Mouse (Mus musculus) left cerebral cortex, adult 2 months (tissue): ENCODE results near the gene Timp4. TPM values are rescaled to one million over a fixed set of nuclear protein-coding genes. Genes with fewer than 3 reads are reported as not detected.
"Not testable (repeated sequence)": the region's sequence is repeated elsewhere in the genome, so short reads cannot be mapped to it uniquely, and the experiment has no call there.

Source experiments
- DNase-seq, 2 experiments: peaks; one replicate each; pipeline ENCODE4 v3.0.0; 2021 to 2022; ENCODE audit warnings: low spot score in 2 of 2, mixed read lengths in 1 of 2; ENCODE audit errors: extremely low spot score in 1 of 2
- H3K27ac ChIP-seq: fragments of 200-600 bp; 2 replicates; pipeline ENCODE4 v1.8.1; 2022
- H3K4me3 ChIP-seq: fragments of 200-600 bp; 2 replicates; pipeline ENCODE4 v1.8.1; 2022
- CTCF ChIP-seq: fragments of 200-600 bp; IDR thresholded peaks from 2 replicates; pipeline ENCODE4 v1.8.1; 2022; ENCODE audit warnings: antibody characterized with exemption, mild to moderate bottlenecking, moderate library complexity
- intact Hi-C: fragments of 180-260 bp; cut with DNase I; formaldehyde crosslinking; loops from one replicate; pipeline ENCODE4 v1.15.1; 2025
- total RNA-seq, 2 experiments: library from RNA; stranded (reverse); gene quantifications; 2 replicates each; pipeline ENCODE4 v1.2.3; 2021

Gene Timp4
- total RNA-seq, 2 experiments from 2014 or later = 13.7 to 18.9 TPM

- intact Hi-C loops = no loop called here
- H3K27ac ChIP-seq = no peak overlapping the region
- DNase-seq = no peak
- H3K4me3 ChIP-seq = no peak overlapping the region
- TF ChIP-seq CTCF = no peak
Observed at GRCm38 (mm10) chr6:115245500-115246058, 6.4 kb downstream of the Timp4 start.

- no peak overlapping the region for H3K4me3 ChIP-seq
- TF ChIP-seq CTCF = no peak
- intact Hi-C loops = no loop called here
- H3K27ac ChIP-seq = no peak overlapping the region
- DNase-seq = no peak
Observed at GRCm38 (mm10) chr6:115244222-115244621, 7.8 kb downstream of the Timp4 start.

GRCm38 (mm10) chr6:115241939-115242338 is 10.1 kb downstream of the Timp4 start:
- intact Hi-C loops = no loop called here
- Histone ChIP-seq H3K4me3 (no peak overlapping the region), H3K27ac (no peak overlapping the region)
- DNase-seq = no peak
- no peak for TF ChIP-seq CTCF

GRCm38 (mm10) chr6:115241131-115241699 is 10.8 kb downstream of the Timp4 start:
- no peak for TF ChIP-seq CTCF
- intact Hi-C loops = no loop called here
- peak in 1 of 2 experiments; percentile 8 for DNase-seq
- Histone ChIP-seq H3K4me3 (no peak overlapping the region), H3K27ac (no peak overlapping the region)

DNA sequence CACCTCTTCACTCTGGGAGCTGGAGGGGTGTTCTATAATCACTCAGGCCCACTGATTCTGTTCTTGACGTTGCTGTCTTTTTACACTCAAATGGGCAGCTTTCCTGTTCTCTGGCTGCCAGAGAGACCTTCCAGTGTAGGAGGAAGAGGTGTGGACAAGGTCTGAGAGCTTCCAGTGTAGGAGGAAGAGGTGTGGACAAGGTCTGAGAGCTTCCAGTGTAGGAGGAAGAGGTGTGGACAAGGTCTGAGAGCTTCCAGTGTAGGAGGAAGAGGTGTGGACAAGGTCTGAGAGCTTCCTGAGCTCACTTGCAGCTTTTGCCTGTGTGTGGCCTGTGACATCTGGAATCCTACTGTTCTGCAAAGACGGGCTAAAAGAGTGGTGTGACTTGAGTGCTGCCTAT is 11.6 kb downstream of the Timp4 start:
- DNase-seq, H3K4me3 ChIP-seq, H3K27ac ChIP-seq, intact Hi-C loops: not testable (repeated sequence)

DNA sequence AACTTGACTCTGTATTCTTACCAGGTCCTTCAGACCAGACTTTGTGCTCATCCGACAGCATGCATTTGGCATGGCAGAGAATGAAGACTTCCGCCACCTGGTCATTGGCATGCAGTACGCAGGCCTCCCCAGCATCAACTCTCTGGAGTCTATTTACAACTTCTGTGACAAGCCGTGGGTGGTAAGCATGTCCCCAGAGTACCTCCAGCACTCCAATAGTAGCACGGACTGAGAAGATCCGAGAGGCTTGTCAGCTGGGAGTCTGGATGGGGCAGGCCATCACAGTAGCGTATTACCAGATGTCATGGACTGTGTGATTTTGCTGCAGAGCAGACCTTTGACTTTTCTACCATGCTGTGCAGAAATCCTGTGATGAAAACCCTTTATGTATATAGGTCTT is 12.7 kb downstream of the Timp4 start:
- peak in 1 of 2 experiments; percentile 18 for DNase-seq
- no peak overlapping the region for H3K27ac ChIP-seq
- no peak for TF ChIP-seq CTCF
- intact Hi-C loops = no loop called here
- H3K4me3 ChIP-seq = no peak overlapping the region

DNA sequence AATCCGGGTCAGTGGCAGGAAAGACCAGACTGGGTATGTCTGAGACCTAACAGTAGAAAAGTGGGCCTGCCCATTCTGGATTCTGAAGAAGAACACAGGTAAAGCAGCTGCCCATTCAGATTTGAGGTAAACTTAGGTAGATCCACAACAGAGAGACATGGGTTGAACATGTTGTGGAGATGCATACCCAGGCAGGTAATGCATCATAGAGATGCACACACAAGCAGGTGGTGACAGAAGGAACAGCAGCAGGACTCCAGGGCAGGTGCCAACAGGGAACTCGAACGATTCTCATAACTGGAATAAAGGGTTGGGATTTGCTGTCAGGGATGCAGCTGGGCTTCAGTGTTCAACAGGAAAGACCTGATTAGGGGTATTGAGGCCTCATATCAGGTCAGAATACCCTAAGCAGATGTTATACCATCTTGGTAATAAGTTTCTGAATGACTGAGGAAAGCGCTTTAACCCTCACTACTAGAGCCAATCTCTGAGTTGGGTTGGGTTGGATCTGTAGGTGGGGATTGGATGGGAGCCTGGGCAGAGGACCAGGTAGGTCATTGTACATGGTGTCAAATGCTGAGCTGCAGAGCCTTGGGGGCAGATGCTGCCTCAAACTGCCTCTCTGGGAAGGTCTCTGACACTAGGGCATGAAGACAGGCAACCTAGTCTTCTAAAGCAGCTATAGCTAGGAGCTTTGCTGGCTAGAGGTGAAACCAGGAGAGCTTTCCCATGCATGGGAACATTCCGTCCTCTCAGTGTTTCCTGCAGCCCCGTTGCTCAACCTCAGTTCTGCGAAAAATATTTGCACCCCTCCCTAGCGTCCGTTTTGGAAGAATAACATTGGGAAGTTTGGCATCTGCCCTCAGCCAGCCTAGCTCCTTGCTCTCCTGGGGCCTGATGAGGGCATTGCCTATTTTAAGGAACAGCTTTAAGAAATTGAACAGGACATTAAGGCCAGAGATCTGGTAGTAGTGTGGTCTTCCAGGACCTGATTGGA is 13.7 kb downstream of the Timp4 start:
- no peak for TF ChIP-seq CTCF
- H3K4me3 ChIP-seq = no peak overlapping the region
- peak in 1 of 2 experiments; percentile 4 for DNase-seq
- intact Hi-C loops = no loop called here
- H3K27ac ChIP-seq = peak overlapping the region; percentile 13; the same call in 1 of the 2 replicates

- intact Hi-C loops = no loop called here
- H3K27ac ChIP-seq = 0 out of 2 replicates have a peak overlapping the region, but pooled peaks have one; percentile 6
- DNase-seq = no peak
- no peak overlapping the region for H3K4me3 ChIP-seq
- TF ChIP-seq CTCF = no peak
Observed at GRCm38 (mm10) chr6:115232562-115232961, 19.4 kb downstream of the Timp4 start.

DNA sequence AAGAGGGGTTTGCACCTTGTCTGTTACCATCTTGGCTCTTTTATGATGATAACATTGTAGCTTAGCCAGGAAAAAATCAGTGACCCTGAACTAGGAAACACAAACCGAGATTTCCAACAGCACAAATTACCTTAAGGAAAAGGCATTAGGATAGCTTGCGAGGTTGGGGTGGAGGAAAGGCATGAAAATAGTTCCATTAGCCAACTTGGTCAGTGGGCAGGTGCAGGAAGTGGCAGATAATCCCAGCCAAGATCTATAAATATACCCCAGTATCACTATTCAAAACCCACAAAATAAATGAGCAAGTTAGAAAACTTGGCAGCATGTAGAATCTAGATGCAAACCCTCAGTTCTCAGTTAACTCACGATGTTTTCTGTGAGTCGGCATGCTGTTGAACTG is 20.2 kb downstream of the Timp4 start:
- Histone ChIP-seq H3K4me3 (no peak overlapping the region), H3K27ac (no peak overlapping the region)
- intact Hi-C loops = no loop called here
- no peak for TF ChIP-seq CTCF
- no peak for DNase-seq

- H3K27ac ChIP-seq = no peak overlapping the region
- DNase-seq = no peak
Observed at GRCm38 (mm10) chr6:115230557-115230956, 21.4 kb downstream of the Timp4 start.

GRCm38 (mm10) chr6:115227529-115227928 is 24.5 kb downstream of the Timp4 start:
- intact Hi-C loops = loop anchor here (1.0 to 10.0 kb wide), 4 partner anchors 41 to 312 kb away; partner anchors contain the start of gene Syn2
- TF ChIP-seq CTCF = peak; percentile 76
- no peak overlapping the region for H3K27ac ChIP-seq
- H3K4me3 ChIP-seq = no peak overlapping the region
- DNase-seq = peak; percentile 76 to 81

More at GRCm38 (mm10) chr6:115230557-115230956, 21.4 kb downstream of the Timp4 start:
- no peak overlapping the region for H3K4me3 ChIP-seq
- TF ChIP-seq CTCF = no peak
- intact Hi-C loops = no loop called here

GRCm38 (mm10) chr6:115227043-115227442 is 25.0 kb downstream of the Timp4 start, which contains the start of gene Gm17482:
Gm17482 (plus strand) TSS chr6:115227343.
- TF ChIP-seq CTCF = no peak
- peak within 1 kb of the TSS; percentile 34 for H3K27ac ChIP-seq
- no peak for DNase-seq
- no peak within 1 kb of the TSS for H3K4me3 ChIP-seq
- intact Hi-C loops = loop anchor here (1.0 to 10.0 kb wide), 4 partner anchors 41 to 312 kb away; partner anchors contain the start of gene Syn2
